Mouse (Mus musculus): ENCODE results near the gene Gpx8.

The Gpx8 gene

DNA sequence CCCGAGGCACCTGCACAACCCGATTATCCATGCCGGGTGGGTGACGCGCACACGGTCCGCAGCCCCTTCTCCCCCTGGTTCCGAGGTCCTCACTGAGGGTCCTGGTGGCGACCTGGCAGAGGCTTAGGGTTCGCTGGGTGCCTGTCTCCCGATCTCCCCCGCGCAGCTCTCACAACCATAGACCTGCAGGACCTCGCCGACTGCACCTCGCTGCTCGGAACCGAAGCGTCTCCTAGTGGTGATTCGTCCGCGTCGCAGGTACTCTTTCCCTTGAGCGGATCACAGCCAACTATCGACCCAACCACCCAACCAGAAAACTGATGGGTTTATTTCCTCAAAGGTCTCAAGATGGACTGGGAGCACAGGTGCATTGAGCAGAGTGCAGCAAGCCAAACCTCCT is 52.0 kb downstream of the Gpx8 start:
- CTCF ChIA-PET = interaction anchor here (0.7 to 2.7 kb wide), 11 partner anchors 8 to 320 kb away, joined by 3 to 11 read pairs (median 3); no protein-coding TSS in a partner anchor
- POLR2A ChIA-PET = interaction anchor here in 2 of 4 experiments (1.0 to 1.2 kb wide), 3 partner anchors 10 to 212 kb away, joined by 3 to 5 read pairs (median 3); partner anchors contain the start of genes Dhx29 (in 1 of the 2) and Mtrex (in 1 of the 2)

DNA sequence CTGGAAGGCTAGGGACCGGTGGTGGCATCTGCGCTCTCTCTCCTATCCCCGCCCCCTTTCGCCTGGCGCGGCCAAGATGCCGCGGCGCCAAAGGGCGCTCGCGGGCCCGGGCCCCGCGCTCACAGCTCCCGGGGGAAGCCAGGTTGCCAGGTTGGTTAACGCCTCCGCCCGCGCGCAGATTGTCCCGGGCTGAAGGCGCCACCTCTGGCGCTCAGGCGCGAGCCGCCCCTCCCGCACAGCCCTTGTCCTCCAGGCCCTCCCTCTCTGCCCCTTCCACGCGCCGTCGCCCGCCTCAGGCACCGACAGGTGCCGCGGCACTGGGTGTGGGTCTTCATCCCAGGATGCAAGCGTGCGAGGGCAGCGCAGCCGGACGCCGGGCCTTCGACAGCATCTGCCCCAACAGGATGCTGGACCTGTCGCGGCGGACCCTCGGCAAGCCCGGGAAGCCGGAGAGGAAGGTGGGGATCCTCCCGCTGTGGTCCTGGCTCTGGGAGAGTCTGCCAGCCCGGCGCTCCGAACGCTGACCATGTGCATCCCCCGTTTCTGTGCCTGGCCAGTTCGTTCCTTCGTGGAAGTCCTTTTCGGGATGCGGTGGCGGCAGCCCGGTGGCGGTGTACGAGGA is 52.6 kb downstream of the Gpx8 start, which contains the start of gene Mcidas:
Mcidas (plus strand) TSS at position 315 of the 622 bp plus-strand sequence.
- CTCF ChIA-PET = interaction anchor here in 3 of 4 experiments (0.7 to 2.7 kb wide), 9 partner anchors 8 to 1127 kb away, joined by 3 to 11 read pairs (median 3); no protein-coding TSS in a partner anchor
- POLR2A ChIA-PET = interaction anchor here in 2 of 4 experiments (0.9 to 1.2 kb wide), 3 partner anchors 10 to 212 kb away, joined by 3 read pairs; no protein-coding TSS in a partner anchor
